Mouse (Mus musculus): ENCODE data around the gene Insig2. TPM values are rescaled to one million over a fixed set of nuclear protein-coding genes. Genes with fewer than 3 reads are reported as not detected.

Gene Insig2
- polyA plus RNA-seq, 1 experiment from 2014 or later: 34.7 TPM

DNA sequence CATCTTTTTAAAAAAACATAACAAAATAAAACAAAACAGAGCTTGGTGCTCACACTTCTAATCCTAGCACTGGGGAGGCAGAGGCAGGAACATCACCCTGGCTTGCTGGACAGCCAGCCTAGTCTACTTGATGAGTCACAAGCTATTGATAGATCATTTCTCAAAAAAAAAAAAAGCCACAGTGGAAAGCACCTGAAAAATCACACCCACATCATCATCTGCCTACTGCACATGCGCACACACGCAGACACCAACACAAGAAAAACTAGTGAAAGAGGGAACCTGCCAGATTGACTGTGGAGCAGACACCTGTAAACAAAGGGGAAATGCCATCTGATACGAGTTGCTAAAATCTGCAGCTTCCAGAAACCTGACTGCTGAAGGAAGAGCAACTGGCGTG, 54.9 kb downstream of the Insig2 start:
- no peaks in the 10 kb centered on the region for H3K9me3 ChIP-seq
- 90% methylated on average over 4 of the region's 4 CpGs for WGBS

DNA sequence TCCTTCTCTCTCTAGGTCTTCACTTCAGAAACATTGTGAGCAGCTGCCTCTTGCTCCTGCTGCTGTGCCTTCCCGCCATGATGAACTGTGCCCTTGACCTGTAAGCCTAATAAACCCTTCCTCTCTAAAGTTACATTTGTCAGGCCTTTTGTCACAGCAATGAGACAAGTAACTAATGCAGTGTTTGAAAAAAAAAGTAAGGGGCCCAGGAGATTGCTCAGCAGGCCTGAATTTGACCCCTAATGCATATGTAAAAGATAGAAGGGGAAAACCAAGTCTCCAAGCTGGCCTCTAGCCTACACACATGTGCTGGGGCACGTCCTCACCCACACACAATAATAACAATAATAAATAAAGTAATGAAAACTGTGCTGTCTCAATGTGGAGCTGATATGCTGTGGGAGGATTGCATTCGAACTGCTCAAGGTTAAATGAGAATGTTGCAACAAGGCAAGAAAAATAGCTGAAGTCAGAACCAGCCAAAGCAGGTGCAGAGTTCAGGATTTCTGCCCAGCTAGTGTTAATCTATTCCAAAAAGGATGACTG, 56.4 kb downstream of the Insig2 start:
- Histone ChIP-seq H3K9ac (no peak overlapping the region), H3K4me2 (no peak overlapping the region), H3K4me1 (no peaks in the 10 kb centered on the region), H3K27ac (no peak overlapping the region), H3K4me3 (no peak overlapping the region), H3K27me3 (no peaks in the 10 kb centered on the region), H3K36me3 (no peaks in the 10 kb centered on the region), H3K9me3 (no peaks in the 10 kb centered on the region)
- no peak for ATAC-seq (ENCODE audit: insufficient number of reproducible peaks, insufficient read depth, low FRiP score, low TSS enrichment, low read depth)
- WGBS: 77% methylated on average over 3 of the region's 3 CpGs

More for the DNA sequence above, 54.9 kb downstream of the Insig2 start:
- H3K27me3 ChIP-seq: no peaks in the 10 kb centered on the region
- H3K27ac ChIP-seq: no peak overlapping the region
- no peak overlapping the region for H3K4me2 ChIP-seq
- ATAC-seq (ENCODE audit: insufficient number of reproducible peaks, insufficient read depth, low FRiP score, low TSS enrichment, low read depth): no peak
- H3K9ac ChIP-seq: no peak overlapping the region
- no peaks in the 10 kb centered on the region for H3K4me1 ChIP-seq
- H3K4me3 ChIP-seq: no peak overlapping the region
- no peaks in the 10 kb centered on the region for H3K36me3 ChIP-seq

DNA sequence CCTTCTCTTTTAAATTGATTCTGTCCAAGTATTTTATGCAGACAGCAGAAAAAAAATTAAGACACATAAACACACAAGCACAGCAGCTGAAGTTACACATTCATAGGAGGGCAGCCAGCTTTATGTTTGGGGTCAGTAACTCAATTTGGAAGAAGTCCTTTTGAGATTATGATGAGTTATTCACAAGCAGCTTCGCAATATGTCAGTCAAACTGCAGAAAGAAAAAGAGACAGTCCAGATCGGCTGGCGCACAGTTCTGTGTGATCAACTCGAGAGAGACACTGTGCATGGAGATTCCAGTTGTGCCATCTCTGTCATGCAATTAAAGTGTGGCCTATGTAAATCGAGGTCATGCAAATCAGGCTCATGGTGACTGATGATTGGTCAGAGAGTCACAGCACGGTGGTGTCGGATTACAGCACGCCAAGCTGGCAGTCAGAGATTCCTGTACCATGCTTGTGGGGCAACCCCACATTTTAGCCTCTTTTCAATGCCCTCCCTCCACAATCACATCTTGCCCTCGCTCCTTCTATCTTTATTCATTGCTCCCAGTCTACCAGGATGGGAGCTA, 72.1 kb downstream of the Insig2 start:
- Histone ChIP-seq H3K4me3 (no peak overlapping the region), H3K9ac (no peak overlapping the region), H3K27ac (no peak overlapping the region), H3K4me1 (no peaks in the 10 kb centered on the region), H3K36me3 (no peaks in the 10 kb centered on the region), H3K27me3 (no peaks in the 10 kb centered on the region), H3K4me2 (no peak overlapping the region), H3K9me3 (no peaks in the 10 kb centered on the region)
- 59% methylated on average over 9 of the region's 9 CpGs for WGBS
- no peak for ATAC-seq (ENCODE audit: insufficient number of reproducible peaks, insufficient read depth, low FRiP score, low TSS enrichment, low read depth)

Other genes with a start within 250 kb of the Insig2 start
- 16.4 and 16.6 TPM in 2 replicates for gene Ccdc93, start 98.5 kb upstream of the Insig2 start, polyA plus RNA-seq (2015; fragmentation: Nextera tagmentation; extraction: Ambion mirVana)
- 0.52 and 0.96 TPM in 2 replicates for gene Htr5b, start 195.9 kb upstream of the Insig2 start, polyA plus RNA-seq (2015; fragmentation: Nextera tagmentation; extraction: Ambion mirVana)
- 83.4 and 83.8 TPM in 2 replicates for gene Ddx18, start 235.4 kb upstream of the Insig2 start, polyA plus RNA-seq (2015; fragmentation: Nextera tagmentation; extraction: Ambion mirVana)

All from embryonic facial prominence, embryonic 13.5 days (tissue).